Mouse (Mus musculus) embryonic facial prominence, embryonic 13.5 days (tissue): Measurements from ENCODE around the gene Crybb1. TPM values are rescaled to one million over a fixed set of nuclear protein-coding genes. Genes with fewer than 3 reads are reported as not detected.
A peak's percentile ranks its signal among the peaks of the same experiment; 100 is the strongest.

Experiments used
- ATAC-seq: fragments of 200-750 bp; cut with Nextera tagmentation; 2 replicates; pipeline ENCODE4 v1.8.0; 2017; ENCODE audit warnings: low read depth; ENCODE audit not compliant: insufficient number of reproducible peaks, insufficient read depth, low FRiP score, low TSS enrichment
- H3K27ac ChIP-seq: fragments of 300-500 bp; sonication (generic); 2 replicates; pipeline ENCODE4 v1.5.1; 2015; ENCODE audit warnings: moderate library complexity, mild to moderate bottlenecking, inconsistent platforms
- H3K27me3 ChIP-seq: fragments of 300-500 bp; sonication (generic); 2 replicates; pipeline ENCODE4 v1.6.1; 2015; ENCODE audit warnings: mild to moderate bottlenecking, inconsistent platforms
- H3K36me3 ChIP-seq: fragments of 300-500 bp; sonication (generic); 2 replicates; pipeline ENCODE4 v1.6.1; 2015; ENCODE audit warnings: mild to moderate bottlenecking, inconsistent platforms
- H3K4me1 ChIP-seq: fragments of 300-500 bp; sonication (generic); 2 replicates; pipeline ENCODE4 v1.6.1; 2015; ENCODE audit warnings: inconsistent platforms
- H3K4me2 ChIP-seq: fragments of 300-500 bp; sonication (generic); 2 replicates; pipeline ENCODE4 v1.6.1; 2015; ENCODE audit warnings: moderate library complexity, mild to moderate bottlenecking, inconsistent platforms
- H3K4me3 ChIP-seq: fragments of 300-500 bp; sonication (generic); 2 replicates; pipeline ENCODE4 v1.5.1; 2015; ENCODE audit warnings: mild to moderate bottlenecking, inconsistent platforms
- H3K9ac ChIP-seq: fragments of 300-500 bp; sonication (generic); 2 replicates; pipeline ENCODE4 v1.6.1; 2015; ENCODE audit warnings: mild to moderate bottlenecking, inconsistent platforms
- H3K9me3 ChIP-seq: fragments of 300-500 bp; sonication (generic); 2 replicates; pipeline ENCODE4 v1.6.1; 2016; ENCODE audit warnings: inconsistent platforms
- WGBS: fragments of 180-500 bp; shearing (Covaris S2); methylation state at CpG from one replicate; pipeline ENCODE4 v1.1.7; 2015; ENCODE audit warnings: mixed read lengths; 5-methylcytosine and 5-hydroxymethylcytosine counted together
- polyA plus RNA-seq: library from polyadenylated mRNA; unstranded; fragments of >200 nt; fragmentation: Nextera tagmentation; extraction: Ambion mirVana; gene quantifications from 2 replicates; pipeline ENCODE4 v1.2.1, GENCODE M21; 2015

Gene Crybb1
- polyA plus RNA-seq: 1.0 and 1.3 TPM in 2 replicates

- H3K27me3 ChIP-seq: peaks cover 3% of the 10 kb centered on the region; the same call in 1 of the 2 replicates
- no peak within 1 kb of the TSS for H3K4me3 ChIP-seq
- ATAC-seq: no peak
- 38% methylated on average over 3 of the region's 3 CpGs for WGBS
- H3K4me2 ChIP-seq: no peak within 1 kb of the TSS
- no peak within 1 kb of the TSS for H3K27ac ChIP-seq
- peaks cover 25% of the 10 kb centered on the region for H3K4me1 ChIP-seq
- no peak within 1 kb of the TSS for H3K9ac ChIP-seq
- H3K36me3 ChIP-seq: no peaks in the 10 kb centered on the region
- no peaks in the 10 kb centered on the region for H3K9me3 ChIP-seq
Measured at GRCm38 (mm10) chr5:112255426-112255825, at the start of gene Crybb1. Gene Crybb1, plus strand, starts transcription at chr5:112255815.

GRCm38 (mm10) chr5:112206543-112207255 lies 48.9 kb upstream of the Crybb1 start:
- no peaks in the 10 kb centered on the region for H3K9me3 ChIP-seq
- ATAC-seq: no peak
- peak overlapping the region; percentile 9; the same call in 1 of the 2 replicates for H3K4me3 ChIP-seq
- H3K27me3 ChIP-seq: peaks cover 8% of the 10 kb centered on the region; the same call in 1 of the 2 replicates
- H3K27ac ChIP-seq: no peak overlapping the region
- peaks cover 17% of the 10 kb centered on the region for H3K4me1 ChIP-seq
- 0 out of 2 replicates have a peak overlapping the region, but pooled peaks have one; percentile 21 for H3K9ac ChIP-seq
- peak overlapping the region; percentile 48 for H3K4me2 ChIP-seq
- 16% methylated on average over 16 of the region's 16 CpGs for WGBS
- H3K36me3 ChIP-seq: no peaks in the 10 kb centered on the region

- Histone ChIP-seq H3K4me2 (no peak overlapping the region), H3K36me3 (no peaks in the 10 kb centered on the region), H3K9me3 (no peaks in the 10 kb centered on the region), H3K27ac (no peak overlapping the region), H3K4me3 (no peak overlapping the region), H3K27me3 (peaks cover 8% of the 10 kb centered on the region; the same call in 1 of the 2 replicates), H3K4me1 (peaks cover 21% of the 10 kb centered on the region), H3K9ac (no peak overlapping the region)
- ATAC-seq: no peak
- 21% methylated on average over 4 of the region's 4 CpGs for WGBS
Measured at GRCm38 (mm10) chr5:112208321-112208720, 47.3 kb upstream of the Crybb1 start.

- Histone ChIP-seq H3K27me3 (no peaks in the 10 kb centered on the region), H3K9me3 (no peaks in the 10 kb centered on the region), H3K36me3 (no peaks in the 10 kb centered on the region), H3K27ac (no peak overlapping the region), H3K4me1 (peaks cover 37% of the 10 kb centered on the region), H3K4me3 (no peak overlapping the region), H3K9ac (no peak overlapping the region), H3K4me2 (no peak overlapping the region)
- 25% methylated on average over 8 of the region's 8 CpGs for WGBS
- ATAC-seq: no peak
Measured at GRCm38 (mm10) chr5:112210104-112210503, 45.5 kb upstream of the Crybb1 start.

GRCm38 (mm10) chr5:112211911-112212310 lies 43.7 kb upstream of the Crybb1 start:
- Histone ChIP-seq H3K9ac (no peak overlapping the region), H3K4me1 (peaks cover 32% of the 10 kb centered on the region), H3K36me3 (no peaks in the 10 kb centered on the region), H3K9me3 (no peaks in the 10 kb centered on the region), H3K27me3 (peaks cover 6% of the 10 kb centered on the region; the same call in 1 of the 2 replicates), H3K4me3 (no peak overlapping the region), H3K27ac (no peak overlapping the region), H3K4me2 (no peak overlapping the region)
- 85% methylated on average over 7 of the region's 7 CpGs for WGBS
- ATAC-seq: no peak

GRCm38 (mm10) chr5:112212711-112213264 lies 42.8 kb upstream of the Crybb1 start:
- Histone ChIP-seq H3K27ac (no peak overlapping the region), H3K9ac (no peak overlapping the region), H3K4me3 (no peak overlapping the region), H3K36me3 (no peaks in the 10 kb centered on the region), H3K4me1 (peaks cover 29% of the 10 kb centered on the region), H3K27me3 (peaks cover 6% of the 10 kb centered on the region; the same call in 1 of the 2 replicates), H3K4me2 (no peak overlapping the region), H3K9me3 (no peaks in the 10 kb centered on the region)
- no peak for ATAC-seq
- WGBS: 66% methylated on average over 6 of the region's 6 CpGs

GRCm38 (mm10) chr5:112213331-112214240 lies 42.0 kb upstream of the Crybb1 start:
- H3K4me3 ChIP-seq: no peak overlapping the region
- no peak overlapping the region for H3K9ac ChIP-seq
- H3K27ac ChIP-seq: no peak overlapping the region
- no peaks in the 10 kb centered on the region for H3K9me3 ChIP-seq
- H3K36me3 ChIP-seq: no peaks in the 10 kb centered on the region
- H3K27me3 ChIP-seq: peaks cover 6% of the 10 kb centered on the region; the same call in 1 of the 2 replicates
- no peak for ATAC-seq
- H3K4me1 ChIP-seq: peaks cover 29% of the 10 kb centered on the region
- H3K4me2 ChIP-seq: peak overlapping the region; percentile 27; the same call in 1 of the 2 replicates
- 32% methylated on average over 19 of the region's 19 CpGs for WGBS

GRCm38 (mm10) chr5:112214419-112214818 lies 41.2 kb upstream of the Crybb1 start:
- Histone ChIP-seq H3K4me1 (peaks cover 29% of the 10 kb centered on the region), H3K9ac (no peak overlapping the region), H3K27me3 (peaks cover 6% of the 10 kb centered on the region; the same call in 1 of the 2 replicates), H3K4me2 (peak overlapping the region; percentile 27), H3K4me3 (no peak overlapping the region), H3K9me3 (no peaks in the 10 kb centered on the region), H3K27ac (no peak overlapping the region), H3K36me3 (no peaks in the 10 kb centered on the region)
- no peak for ATAC-seq
- 2% methylated on average over 10 of the region's 10 CpGs for WGBS

- Histone ChIP-seq H3K4me1 (peaks cover 32% of the 10 kb centered on the region), H3K36me3 (no peaks in the 10 kb centered on the region), H3K4me3 (no peak overlapping the region), H3K27ac (peak overlapping the region; percentile 28; the same call in 1 of the 2 replicates), H3K9me3 (no peaks in the 10 kb centered on the region), H3K9ac (peak overlapping the region; percentile 46; the same call in 1 of the 2 replicates), H3K4me2 (peak overlapping the region; percentile 36), H3K27me3 (peaks cover 6% of the 10 kb centered on the region; the same call in 1 of the 2 replicates)
- 12% methylated on average over 12 of the region's 12 CpGs for WGBS
- ATAC-seq: no peak
Measured at GRCm38 (mm10) chr5:112215291-112215751, 40.3 kb upstream of the Crybb1 start.

- no peaks in the 10 kb centered on the region for H3K36me3 ChIP-seq
- no peak for ATAC-seq
- H3K4me3 ChIP-seq: no peak overlapping the region
- H3K27ac ChIP-seq: peak overlapping the region; percentile 28; the same call in 1 of the 2 replicates
- no peaks in the 10 kb centered on the region for H3K9me3 ChIP-seq
- H3K4me1 ChIP-seq: peaks cover 32% of the 10 kb centered on the region
- peak overlapping the region; percentile 46; the same call in 1 of the 2 replicates for H3K9ac ChIP-seq
- H3K27me3 ChIP-seq: peaks cover 6% of the 10 kb centered on the region; the same call in 1 of the 2 replicates
- WGBS: 27% methylated on average over 9 of the region's 9 CpGs
- H3K4me2 ChIP-seq: peak overlapping the region; percentile 36
Measured at GRCm38 (mm10) chr5:112215801-112216251, 39.8 kb upstream of the Crybb1 start.

- ATAC-seq: no peak; the same call in 1 of the 2 replicates
- H3K9me3 ChIP-seq: no peaks in the 10 kb centered on the region
- peaks cover 6% of the 10 kb centered on the region; the same call in 1 of the 2 replicates for H3K27me3 ChIP-seq
- no peaks in the 10 kb centered on the region for H3K36me3 ChIP-seq
- peaks cover 32% of the 10 kb centered on the region for H3K4me1 ChIP-seq
- 74% methylated on average over 5 of the region's 7 CpGs for WGBS
- no peak overlapping the region; the same call in 1 of the 2 replicates for H3K27ac ChIP-seq
- H3K9ac ChIP-seq: no peak overlapping the region
- no peak overlapping the region for H3K4me3 ChIP-seq
- H3K4me2 ChIP-seq: no peak overlapping the region
Measured at GRCm38 (mm10) chr5:112216335-112216734, 39.3 kb upstream of the Crybb1 start.
